Mouse (Mus musculus): Measurements from ENCODE around the gene Itpk1. TPM values are rescaled to one million over a fixed set of nuclear protein-coding genes. Genes with fewer than 3 reads are reported as not detected.

The Itpk1 gene
- total RNA-seq, 2 experiments from 2014 or later: 74.9 to 76.2 TPM

DNA sequence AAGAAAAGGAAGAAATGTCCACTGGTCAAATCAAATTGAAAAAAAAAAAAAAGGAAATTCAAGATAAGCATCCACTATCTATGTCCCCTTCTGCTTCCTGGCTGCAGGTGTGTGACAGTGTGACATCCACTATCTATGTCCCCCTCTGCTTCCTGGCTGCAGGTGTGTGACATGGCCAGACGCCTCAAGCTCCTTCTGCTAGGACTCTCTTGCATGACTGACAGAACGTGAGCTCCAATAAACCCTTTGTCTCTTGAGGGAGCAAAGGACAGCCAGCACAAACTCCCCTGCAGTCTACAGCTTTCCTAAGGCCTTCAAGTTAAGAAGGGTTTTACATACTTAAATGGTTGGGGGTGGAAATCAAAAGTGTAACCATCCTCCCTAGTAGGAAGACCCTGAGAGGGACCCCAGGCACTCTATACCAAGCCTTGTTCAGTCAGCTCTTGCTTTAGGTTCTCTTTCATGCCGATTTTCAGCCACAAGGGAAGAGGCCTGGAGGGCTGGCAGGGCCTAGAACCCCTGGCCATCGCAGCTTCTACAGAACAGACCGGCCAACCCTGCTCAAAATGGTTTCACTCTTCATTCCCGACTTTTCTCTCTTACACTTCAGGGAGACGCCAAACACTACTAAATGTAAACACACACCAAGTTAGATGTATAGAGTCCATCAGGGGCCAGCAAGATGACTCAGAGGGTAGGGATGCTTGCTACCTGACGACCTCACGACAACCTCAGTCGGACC lies 10.1 kb upstream of the Itpk1 start:
- intact Hi-C loops (cut with DNase I): loop anchor here (5.0 kb wide), 1 partner anchor 233 kb away; no protein-coding TSS in a partner anchor
- DNase-seq (ENCODE audit: low spot score in 2 of 2): no peak

- no peak for DNase-seq (ENCODE audit: low spot score in 2 of 2)
- intact Hi-C loops (cut with DNase I): no loop called here
These were observed 9.4 kb upstream of the Itpk1 start for GRCm38 (mm10) chr12:102714116-102714515.

GRCm38 (mm10) chr12:102713153-102713865 lies 8.6 kb upstream of the Itpk1 start:
- intact Hi-C loops (cut with DNase I): no loop called here
- no peak for DNase-seq (ENCODE audit: low spot score in 2 of 2)

- no peak for DNase-seq (ENCODE audit: low spot score in 2 of 2)
- intact Hi-C loops (cut with DNase I): no loop called here
These were observed 6.2 kb upstream of the Itpk1 start for GRCm38 (mm10) chr12:102710851-102711375.

- no peak for DNase-seq (ENCODE audit: low spot score in 2 of 2)
- intact Hi-C loops (cut with DNase I): loop anchor here (5.0 kb wide), 2 partner anchors 133 to 188 kb away; no protein-coding TSS in a partner anchor
These were observed 5.2 kb upstream of the Itpk1 start for GRCm38 (mm10) chr12:102709896-102710295.

- DNase-seq (ENCODE audit: low spot score in 2 of 2): no peak
- intact Hi-C loops (cut with DNase I): loop anchor here (5.0 kb wide), 2 partner anchors 131 to 186 kb away; no protein-coding TSS in a partner anchor
These were observed 3.5 kb upstream of the Itpk1 start for GRCm38 (mm10) chr12:102708220-102708619.

DNA sequence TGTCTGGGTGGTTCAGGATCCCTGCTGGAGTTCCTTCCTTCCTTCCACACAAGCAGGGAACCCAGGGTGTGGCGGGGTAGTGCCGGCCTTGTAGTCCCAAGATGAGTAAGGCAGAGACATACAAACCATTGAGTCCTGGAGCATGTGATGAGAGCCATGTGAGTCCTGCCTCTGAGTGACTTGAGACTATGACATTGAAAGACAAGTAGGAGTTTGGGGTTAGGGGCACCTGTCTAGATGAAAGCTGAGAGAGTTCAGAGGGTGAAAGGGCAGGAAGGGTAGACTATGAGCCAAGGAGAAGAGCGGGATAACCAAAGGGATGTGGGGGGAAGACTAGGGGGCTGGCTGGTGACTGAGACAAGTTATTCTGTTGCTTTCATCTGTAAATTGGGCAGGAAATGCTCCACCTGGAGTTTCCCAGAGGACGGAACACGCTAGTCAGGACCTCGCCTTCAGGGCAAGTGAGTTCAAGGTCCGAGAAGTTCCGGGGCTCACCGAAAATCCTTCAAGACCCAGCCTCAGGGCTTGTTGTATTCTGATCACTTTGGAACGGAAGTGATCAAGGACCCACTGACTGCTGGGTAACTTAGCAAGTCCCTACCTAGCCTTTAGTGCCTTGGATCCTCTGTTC lies 2.2 kb upstream of the Itpk1 start:
- intact Hi-C loops (cut with DNase I): loop anchor here (5.0 kb wide), 2 partner anchors 130 to 185 kb away; no protein-coding TSS in a partner anchor

GRCm38 (mm10) chr12:102705906-102706640 lies 1.3 kb upstream of the Itpk1 start:
- intact Hi-C loops (cut with DNase I): loop anchor here (5.0 kb wide), 2 partner anchors 129 to 184 kb away; no protein-coding TSS in a partner anchor
- DNase-seq (ENCODE audit: low spot score in 2 of 2): no peak

More for the DNA sequence above, 2.2 kb upstream of the Itpk1 start:
- DNase-seq (ENCODE audit: low spot score in 2 of 2): no peak

- DNase-seq (ENCODE audit: low spot score in 2 of 2): peak; percentile 90 to 94
- intact Hi-C loops (cut with DNase I): loop anchor here (5.0 kb wide), 2 partner anchors 128 to 183 kb away; no protein-coding TSS in a partner anchor
These were observed 614 bp upstream of the Itpk1 start for GRCm38 (mm10) chr12:102705216-102705871.

- intact Hi-C loops (cut with DNase I): no loop called here
- no peak for DNase-seq (ENCODE audit: low spot score in 2 of 2)
These were observed 765 bp downstream of the Itpk1 start for GRCm38 (mm10) chr12:102703921-102704408.

DNA sequence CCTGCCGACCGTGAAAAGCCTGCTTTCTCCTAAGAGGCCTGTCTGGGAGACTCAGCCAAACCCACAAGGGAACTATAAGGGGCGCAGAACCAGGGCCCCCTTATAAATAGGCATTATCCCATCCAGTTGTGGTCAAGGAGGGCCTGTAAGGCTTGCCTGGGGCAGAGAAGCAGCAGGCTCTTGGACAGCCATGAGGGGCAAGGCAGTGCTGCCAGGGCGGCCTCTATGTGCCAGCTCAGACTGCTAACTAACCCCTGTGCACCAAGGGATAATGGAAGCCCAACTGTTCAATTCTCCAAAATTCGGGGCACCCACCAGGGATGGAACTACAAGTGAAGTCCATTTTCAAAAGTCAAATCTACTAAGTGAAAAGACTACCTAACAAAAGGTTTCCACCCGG lies 1.3 kb downstream of the Itpk1 start:
- intact Hi-C loops (cut with DNase I): no loop called here
- DNase-seq (ENCODE audit: low spot score in 2 of 2): no peak

DNA sequence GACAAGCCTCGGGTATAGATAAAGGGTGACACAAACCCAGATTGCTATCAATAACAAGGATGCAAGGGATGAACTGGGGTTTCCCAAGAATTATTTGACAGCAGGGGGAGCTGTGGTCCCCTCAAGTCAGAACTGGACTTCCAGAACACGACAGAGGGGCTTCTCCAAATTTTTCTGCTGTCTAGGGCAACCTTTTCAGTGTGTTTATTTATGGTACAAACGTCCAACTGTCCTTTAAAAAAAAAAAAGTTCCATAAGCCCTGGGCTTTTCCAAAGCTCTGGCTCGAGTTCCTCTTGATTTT lies 1.7 kb downstream of the Itpk1 start:
- intact Hi-C loops (cut with DNase I): no loop called here

DNA sequence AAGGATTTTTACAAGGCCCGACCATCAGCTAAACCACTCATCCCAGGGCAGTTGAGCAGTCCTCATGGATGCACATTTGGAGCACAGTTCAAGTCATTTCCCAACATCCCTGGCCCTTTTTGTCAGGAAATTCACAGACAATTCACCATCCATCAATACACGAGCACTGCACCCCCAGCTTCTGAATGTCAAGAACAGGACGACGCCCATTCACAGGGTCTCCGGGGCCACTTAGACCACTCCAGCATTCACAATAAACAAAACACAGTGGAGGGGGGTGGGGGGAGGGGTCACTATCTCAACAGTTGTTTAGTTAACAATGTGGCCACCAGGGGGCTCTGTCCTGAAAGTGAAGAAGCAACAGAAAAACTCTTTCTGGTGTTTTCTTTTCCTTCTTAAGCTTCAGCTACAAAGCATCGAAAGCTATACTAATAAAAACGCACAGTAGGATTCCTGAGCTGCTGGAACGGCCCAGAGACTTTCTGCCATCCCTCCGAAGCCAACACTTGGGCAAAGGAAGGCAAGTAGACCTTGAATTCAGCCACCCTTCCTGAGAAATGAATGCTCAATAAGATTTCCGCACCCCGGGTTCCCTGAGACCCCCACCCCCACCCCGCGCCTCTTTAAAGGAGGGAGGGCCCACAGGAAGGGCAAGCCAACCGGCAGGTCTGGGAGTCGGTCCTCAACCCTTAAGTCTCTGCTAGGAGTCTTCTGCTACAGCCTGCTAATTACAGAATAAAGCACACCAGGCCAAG lies 2.2 kb downstream of the Itpk1 start:
- peak; percentile 85 to 88 for DNase-seq (ENCODE audit: low spot score in 2 of 2)
- intact Hi-C loops (cut with DNase I): no loop called here

More for the DNA sequence above, 1.7 kb downstream of the Itpk1 start:
- DNase-seq (ENCODE audit: low spot score in 2 of 2): peak; percentile 52 to 73

- DNase-seq (ENCODE audit: low spot score in 2 of 2): no peak
- intact Hi-C loops (cut with DNase I): no loop called here
These were observed 3.0 kb downstream of the Itpk1 start for GRCm38 (mm10) chr12:102701691-102702207.

DNA sequence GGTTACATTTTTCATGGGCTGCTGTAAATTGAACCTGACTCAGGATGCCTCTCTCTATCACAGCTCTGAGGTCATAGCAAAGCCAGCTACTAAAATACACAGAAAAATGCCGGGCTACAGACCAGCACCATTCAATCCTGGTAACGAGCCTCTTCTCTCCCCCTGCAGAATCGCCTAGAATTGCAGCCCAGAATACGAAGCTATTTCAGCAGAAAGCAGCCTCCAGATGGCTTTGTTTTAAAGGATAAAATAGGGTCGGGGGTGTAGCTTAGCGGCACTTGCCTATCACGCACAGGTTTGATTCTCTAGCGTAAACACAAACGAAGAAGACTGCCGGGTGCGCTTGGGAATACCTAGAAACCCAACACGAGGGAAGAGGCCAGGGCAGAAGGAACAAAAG lies 4.3 kb downstream of the Itpk1 start:
- peak; percentile 43 to 50 for DNase-seq (ENCODE audit: low spot score in 2 of 2)
- intact Hi-C loops (cut with DNase I): no loop called here

DNA sequence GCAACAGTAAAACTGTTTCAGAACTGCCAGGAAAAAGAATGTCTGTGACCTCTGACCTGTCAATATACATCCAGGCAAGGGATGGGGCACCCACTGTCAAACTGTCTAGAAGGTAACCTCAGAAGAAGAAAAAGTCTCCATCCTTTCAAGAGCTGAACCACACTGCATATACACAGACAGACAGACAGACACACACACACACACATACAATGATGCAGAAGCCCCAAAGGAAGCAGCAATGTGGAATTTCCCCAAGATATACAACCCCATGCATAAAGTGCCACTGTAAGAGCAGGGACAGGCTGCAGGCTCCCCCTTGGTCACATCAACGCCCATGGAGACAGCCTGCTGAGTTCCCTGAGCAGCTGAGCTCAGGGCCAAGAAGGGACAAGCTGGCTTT lies 5.6 kb downstream of the Itpk1 start:
- intact Hi-C loops (cut with DNase I): no loop called here
- no peak for DNase-seq (ENCODE audit: low spot score in 2 of 2)

DNA sequence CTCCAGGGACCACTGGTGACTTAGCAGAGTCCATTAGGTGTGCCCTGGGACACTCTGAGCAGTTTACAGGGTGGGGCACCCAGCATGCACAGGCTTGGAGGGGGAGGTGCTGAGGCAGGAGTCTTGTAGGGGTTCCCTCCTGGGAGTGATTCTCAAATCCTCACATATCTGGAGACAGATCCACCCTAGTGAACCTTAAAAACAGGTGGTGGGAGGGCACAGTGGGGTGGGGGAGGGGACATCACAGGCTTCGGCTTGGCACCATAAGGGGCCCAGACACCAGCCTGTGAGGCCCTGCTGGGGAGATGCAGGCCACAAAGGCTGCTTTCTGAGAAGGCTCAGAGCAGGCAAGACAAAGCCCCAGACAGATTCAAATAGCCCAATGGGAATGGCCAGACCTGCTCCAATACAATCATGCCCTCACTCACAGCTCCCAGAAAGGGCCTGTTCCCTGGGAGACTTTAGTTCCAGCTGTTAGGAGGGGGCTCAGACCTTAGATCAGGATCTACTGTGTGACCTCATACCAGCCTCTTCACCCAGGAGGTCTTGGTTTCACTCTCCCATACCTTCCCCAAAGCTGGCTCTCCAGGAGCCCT lies 6.5 kb downstream of the Itpk1 start:
- no peak for DNase-seq (ENCODE audit: low spot score in 2 of 2)
- intact Hi-C loops (cut with DNase I): no loop called here
